Mouse (Mus musculus): ENCODE measurements around the gene C1galt1. TPM values are rescaled to one million over a fixed set of nuclear protein-coding genes. Genes with fewer than 3 reads are reported as not detected.

Gene C1galt1
- total RNA-seq, 4 experiments from 2014 or later, result 14.0 to 15.9 (median 14.3) TPM

DNA sequence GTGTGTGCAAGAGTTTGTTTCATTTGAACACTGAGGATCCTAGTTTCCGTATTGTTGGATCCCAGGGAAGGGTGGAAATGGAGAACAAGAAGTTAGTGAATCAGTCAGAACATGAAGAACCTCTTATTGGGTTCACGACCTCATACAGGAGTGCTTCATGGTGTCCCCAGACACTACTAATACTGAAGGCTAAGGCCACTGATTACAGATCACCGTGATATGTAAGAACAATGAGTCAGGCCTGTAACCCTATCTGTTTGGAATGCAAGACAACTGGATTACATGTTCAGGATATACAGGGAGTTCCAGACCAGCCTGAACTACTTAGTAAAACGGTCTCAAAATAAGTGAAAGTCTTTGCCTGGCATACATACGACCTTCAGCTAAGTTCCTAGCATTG is 13.9 kb downstream of the C1galt1 start:
- DNase-seq (ENCODE audit: low spot score in 2 of 2), result no peak

DNA sequence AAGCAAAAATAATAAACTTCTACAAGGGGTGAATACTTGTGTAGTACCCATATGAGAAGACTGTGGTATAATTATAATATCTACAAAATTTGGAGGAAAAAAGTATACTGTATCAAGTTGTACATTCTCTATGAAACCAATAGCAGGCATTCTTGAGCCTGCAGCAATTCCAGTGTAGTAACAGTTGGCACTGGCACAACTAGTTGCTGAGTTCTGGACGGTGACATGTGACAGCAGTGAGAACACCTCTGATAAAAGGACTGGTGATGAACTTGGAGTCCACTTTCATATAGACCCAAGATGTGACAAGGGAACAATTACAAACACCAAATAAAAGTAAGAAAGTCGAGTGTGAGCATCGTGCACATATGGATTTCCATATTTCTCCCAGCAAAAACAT is 14.5 kb downstream of the C1galt1 start:
- DNase-seq (ENCODE audit: low spot score in 2 of 2), result no peak

DNA sequence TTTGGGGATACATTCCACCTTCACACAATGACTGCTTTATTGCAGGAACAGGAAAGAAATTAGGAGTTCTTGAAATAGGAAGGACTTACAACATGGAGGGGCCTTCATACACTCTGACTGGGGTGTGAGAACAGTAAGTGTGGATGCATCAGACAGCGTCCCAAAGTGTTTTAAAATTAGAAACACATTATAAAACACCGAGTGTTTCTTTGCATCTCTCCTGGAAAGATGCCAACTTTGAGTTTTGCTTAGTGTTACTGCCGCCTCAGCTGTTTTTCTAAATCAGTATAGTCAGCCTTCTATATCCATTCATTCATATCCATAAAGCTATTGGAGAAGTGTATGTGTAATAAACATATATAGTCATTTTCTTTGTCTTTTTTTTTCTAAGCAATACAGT is 16.4 kb downstream of the C1galt1 start:
- no peak for DNase-seq (ENCODE audit: low spot score in 2 of 2)

DNA sequence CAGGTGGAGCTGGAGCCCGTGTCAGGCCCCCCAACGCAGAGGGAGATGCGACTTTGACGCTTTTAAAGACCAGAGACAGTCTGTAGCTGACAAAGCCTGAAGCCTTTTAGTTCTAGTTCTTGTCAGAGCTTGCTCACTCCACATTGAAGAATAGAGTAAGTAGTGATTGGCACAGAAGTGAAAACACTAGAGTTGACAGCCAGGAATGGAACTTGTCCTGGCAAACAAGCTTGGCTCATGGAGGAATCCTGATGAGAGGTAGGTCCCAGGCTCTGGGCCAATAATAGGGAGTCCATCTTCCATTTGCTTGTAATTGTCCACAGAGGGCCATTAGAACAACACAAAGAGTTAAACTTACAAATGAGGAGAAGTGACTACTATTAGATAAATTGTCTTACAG is 18.7 kb downstream of the C1galt1 start:
- no peak for DNase-seq (ENCODE audit: low spot score in 2 of 2)

DNA sequence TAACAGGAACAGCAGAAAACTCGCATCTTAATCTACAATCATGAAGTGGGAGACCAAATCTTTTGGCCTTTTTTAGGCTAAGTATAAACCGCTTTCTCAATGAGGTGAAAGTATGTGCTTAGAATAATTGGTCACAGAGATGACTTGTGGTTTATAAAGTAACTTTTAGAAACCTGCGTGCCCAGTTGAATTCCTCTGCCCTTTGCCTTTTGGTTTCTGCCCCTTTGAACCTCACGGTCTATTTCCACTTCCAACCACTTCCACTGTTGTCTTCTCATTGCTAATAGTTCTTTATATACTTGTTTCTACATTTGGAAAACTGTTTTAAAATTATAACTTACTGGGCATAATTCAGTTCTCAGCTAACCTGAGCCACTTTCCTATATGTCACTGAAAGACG is 32.2 kb downstream of the C1galt1 start:
- no peak for DNase-seq (ENCODE audit: low spot score in 2 of 2)

DNA sequence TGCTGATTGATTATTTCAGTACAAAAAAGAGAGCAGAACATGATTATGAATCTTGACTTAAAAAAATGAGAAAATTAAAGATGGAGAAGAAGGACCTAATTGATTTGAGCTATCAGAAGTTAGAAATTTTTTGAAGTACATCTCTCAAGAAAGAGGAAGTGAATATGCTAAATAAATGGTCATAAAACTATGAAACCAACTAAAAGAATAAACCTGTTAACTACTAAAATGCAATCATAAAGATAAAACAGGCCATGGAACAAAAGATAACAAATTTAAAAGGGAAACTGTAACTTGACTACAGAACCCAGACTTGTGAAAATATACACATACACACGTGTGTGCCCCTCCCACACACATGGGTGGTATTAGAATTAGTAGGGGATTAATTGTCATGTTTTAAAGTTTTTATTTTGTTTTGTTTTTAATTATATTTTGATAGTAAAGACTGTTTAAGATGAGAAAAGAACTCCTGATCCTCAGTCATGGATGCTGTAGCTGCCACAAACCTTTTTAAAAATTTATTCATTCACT is 37.0 kb downstream of the C1galt1 start:
- no peak for DNase-seq (ENCODE audit: low spot score in 2 of 2)

DNA sequence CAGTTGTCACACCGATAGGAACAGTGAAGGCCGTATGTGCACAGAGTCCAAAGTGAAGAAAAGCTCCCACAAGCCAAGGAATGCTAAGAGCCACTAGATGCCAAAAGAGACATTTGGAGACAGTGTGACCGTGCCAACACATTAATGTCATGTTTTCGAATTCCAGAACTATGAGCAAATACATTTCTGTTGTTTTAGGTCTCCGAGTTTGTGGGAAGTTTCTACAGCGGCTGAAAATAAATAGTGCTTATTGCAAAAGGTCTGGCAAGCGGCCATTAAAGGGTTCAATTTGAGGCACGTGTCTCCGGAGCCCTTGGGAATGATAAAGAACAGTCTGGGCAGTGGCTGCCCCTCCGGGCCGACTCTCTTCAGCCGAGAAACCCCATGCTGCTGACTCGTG is 37.9 kb downstream of the C1galt1 start:
- peak; percentile 14 to 21 for DNase-seq (ENCODE audit: low spot score in 2 of 2)

DNA sequence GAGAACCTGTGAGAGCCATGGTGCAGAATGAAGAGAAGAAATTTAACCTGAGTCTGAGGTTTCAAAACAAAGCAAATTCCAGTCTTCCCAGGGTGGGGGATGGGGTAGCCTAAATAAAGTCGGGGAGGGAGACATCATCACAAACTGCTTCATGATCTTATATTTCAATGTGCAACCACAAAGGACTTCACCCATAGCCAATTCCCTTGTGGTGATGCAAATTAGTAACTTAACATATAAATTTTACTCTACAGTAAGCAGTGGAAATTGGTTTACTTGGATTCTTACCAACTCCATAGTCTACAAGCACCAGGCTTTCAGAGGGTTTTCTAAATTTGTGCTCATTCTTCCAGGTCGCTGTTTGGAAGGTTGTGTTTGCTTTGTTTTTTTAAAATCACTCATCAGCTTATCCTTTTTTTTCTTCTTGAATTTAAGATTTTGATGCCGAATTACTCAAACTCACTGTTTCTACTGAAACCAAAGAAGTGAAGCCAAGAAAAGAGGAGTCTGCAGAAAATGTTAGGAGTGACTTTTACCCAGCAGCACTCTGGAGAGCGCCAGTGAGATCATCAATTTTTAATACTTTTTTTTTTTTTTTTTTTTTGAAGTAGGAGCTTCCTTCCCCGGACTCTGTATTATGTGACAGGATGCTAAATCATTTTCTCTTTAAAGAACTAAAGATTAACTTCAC is 41.5 kb downstream of the C1galt1 start:
- no peak for DNase-seq (ENCODE audit: low spot score in 2 of 2)

DNA sequence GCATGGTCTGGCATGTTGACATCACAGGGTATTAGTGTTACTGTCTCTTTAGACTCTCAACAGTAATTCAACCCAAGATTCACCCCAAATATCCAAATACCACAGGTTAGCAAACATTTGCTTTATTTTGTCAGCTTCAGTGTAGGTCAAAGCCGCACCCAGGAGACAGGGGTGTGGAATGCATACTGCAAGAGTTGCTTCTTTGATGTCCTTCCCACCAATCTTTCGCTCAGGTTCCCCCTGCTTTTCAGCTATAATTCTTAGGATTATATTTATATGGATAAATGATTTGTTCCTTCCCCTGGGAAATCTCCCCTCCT is 42.0 kb downstream of the C1galt1 start:
- DNase-seq (ENCODE audit: low spot score in 2 of 2), result no peak

DNA sequence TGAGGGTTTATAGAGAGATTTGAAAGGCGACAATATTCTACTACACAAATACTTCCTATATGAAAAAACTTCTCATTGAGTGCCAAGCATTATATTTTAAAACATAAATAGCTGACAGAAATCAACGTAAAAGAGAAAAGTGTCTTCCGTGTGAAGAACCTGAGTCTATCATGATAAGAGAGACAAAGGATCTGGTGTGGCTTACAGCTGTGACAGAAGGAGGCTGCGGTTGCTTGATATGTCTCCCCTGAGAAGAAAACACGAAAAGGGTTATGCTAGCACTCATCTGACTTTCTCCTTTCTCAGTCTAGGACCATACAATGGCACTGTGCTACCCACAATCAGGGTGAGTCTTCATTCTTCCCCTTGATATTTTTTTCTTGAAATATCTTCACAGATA is 51.7 kb downstream of the C1galt1 start:
- DNase-seq (ENCODE audit: low spot score in 2 of 2), result no peak

DNA sequence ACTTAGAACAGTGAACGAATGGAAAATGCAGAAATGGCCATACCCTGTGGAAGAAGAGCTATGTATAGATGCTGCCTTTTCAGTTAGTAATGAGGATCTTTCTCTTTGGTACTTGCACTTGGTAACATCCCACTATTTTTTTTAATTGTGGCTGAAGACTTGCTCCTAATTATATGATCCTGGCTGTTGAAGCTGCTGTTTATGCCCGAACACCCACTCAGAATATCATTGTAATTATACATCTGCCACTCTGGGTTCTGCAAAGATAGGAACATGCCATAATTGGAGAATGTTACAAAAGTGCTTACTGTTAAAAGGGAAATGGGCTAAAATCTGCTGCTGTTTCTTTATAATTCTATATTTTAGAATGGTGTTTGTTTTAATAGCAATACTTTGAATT is 67.4 kb downstream of the C1galt1 start:
- DNase-seq (ENCODE audit: low spot score in 2 of 2), result no peak

Other genes with a start within 250 kb of the C1galt1 start
- 1 to 10 TPM; 1.2 to 2.5 (median 2.0) TPM for gene Asns, start 151.6 kb upstream of the C1galt1 start, total RNA-seq (2022)